Mouse (Mus musculus) spleen, adult 2 months (tissue): ENCODE data around the gene Olfr643. TPM values are rescaled to one million over a fixed set of nuclear protein-coding genes. Genes with fewer than 3 reads are reported as not detected.
"Not testable (repeated sequence)": the region's sequence is repeated elsewhere in the genome, so short reads cannot be mapped to it uniquely, and the experiment has no call there.

Source experiments
- DNase-seq, 2 experiments: peaks; one replicate each; pipeline versions ENCODE4 v3.0.0 to v3.0.0-alpha.2; 2012 to 2021; ENCODE audit warnings: low spot score in 2 of 2, low read depth in 1 of 2
- H3K27ac ChIP-seq: fragments of 200-500 bp; 2 replicates; pipeline ENCODE4 v1.5.1; 2012; ENCODE audit warnings: low read length, inconsistent platforms; ENCODE audit not compliant: insufficient read depth
- H3K27me3 ChIP-seq: fragments of 200-500 bp; 2 replicates; pipeline ENCODE4 v1.6.1; 2012; ENCODE audit warnings: mild to moderate bottlenecking, moderate library complexity, low read length, inconsistent platforms; ENCODE audit not compliant: control insufficient read depth, insufficient read depth
- H3K36me3 ChIP-seq: fragments of 200-500 bp; 2 replicates; pipeline ENCODE4 v1.6.1; 2012; ENCODE audit warnings: mild to moderate bottlenecking, low read length, inconsistent platforms; ENCODE audit not compliant: control insufficient read depth, insufficient read depth
- H3K4me1 ChIP-seq: fragments of 200-500 bp; 2 replicates; pipeline ENCODE4 v1.6.1; 2011; ENCODE audit warnings: inconsistent platforms; ENCODE audit not compliant: control insufficient read depth, insufficient read depth, insufficient read length
- H3K4me3 ChIP-seq: fragments of 200-500 bp; 2 replicates; pipeline ENCODE4 v1.5.1; 2011; ENCODE audit warnings: mild to moderate bottlenecking, inconsistent platforms; ENCODE audit not compliant: insufficient read depth, insufficient read length; ENCODE audit errors: extremely low read depth
- CTCF ChIP-seq: fragments of 200-500 bp; IDR thresholded peaks from 2 replicates; pipeline ENCODE4 v1.5.1; 2011; ENCODE audit warnings: mild to moderate bottlenecking, inconsistent platforms; ENCODE audit not compliant: insufficient read depth, insufficient read length, insufficient replicate concordance; ENCODE audit errors: extremely low read depth
- POLR2A ChIP-seq: fragments of 200-500 bp; IDR thresholded peaks from 2 replicates; pipeline ENCODE4 v1.6.1; 2011; ENCODE audit warnings: low read depth, low read length, inconsistent platforms
- WGBS: fragments of 180-500 bp; shearing (Covaris S2); methylation state at CpG from one replicate; pipeline ENCODE4 v1.1.7; 2018; 5-methylcytosine and 5-hydroxymethylcytosine counted together
- polyA plus RNA-seq: library from polyadenylated mRNA; depleted of rRNA; stranded (reverse); fragments of >200 nt; gene quantifications from 2 replicates; pipeline ENCODE4 v1.2.3, GENCODE M21; 2012; rRNA removed

The Olfr643 gene
- polyA plus RNA-seq, 1 experiment, result not detected

- no peaks in the 10 kb centered on the region for H3K27me3 ChIP-seq
- TF ChIP-seq POLR2A, result no peak
- TF ChIP-seq CTCF, result no peak
- no peak overlapping the region for H3K27ac ChIP-seq
- no peak overlapping the region for H3K4me3 ChIP-seq
- H3K36me3 ChIP-seq, result no peaks in the 10 kb centered on the region
- H3K4me1 ChIP-seq, result no peaks in the 10 kb centered on the region
- DNase-seq, result no peak
- WGBS, result 90% methylated on average over 6 of the region's 6 CpGs
These were observed 115.6 kb downstream of the Olfr643 start for GRCm38 (mm10) chr7:104021651-104022050.

- no peak overlapping the region for H3K4me3 ChIP-seq
- no peaks in the 10 kb centered on the region for H3K36me3 ChIP-seq
- H3K4me1 ChIP-seq, result no peaks in the 10 kb centered on the region
- no peak for DNase-seq
- no peaks in the 10 kb centered on the region for H3K27me3 ChIP-seq
- no peak overlapping the region for H3K27ac ChIP-seq
- no peak for TF ChIP-seq POLR2A
- TF ChIP-seq CTCF, result no peak
- 83% methylated on average over 1 of the region's 1 CpGs for WGBS
These were observed 118.3 kb downstream of the Olfr643 start for GRCm38 (mm10) chr7:104018953-104019352.

GRCm38 (mm10) chr7:104017203-104017602 lies 120.0 kb downstream of the Olfr643 start, which contains the start of gene Olfr639:
Gene Olfr639 (minus strand): TSS chr7:104017303.
- DNase-seq, result no peak
- Histone ChIP-seq H3K27ac (no peak within 1 kb of the TSS), H3K4me1 (no peaks in the 10 kb centered on the region), H3K36me3 (no peaks in the 10 kb centered on the region), H3K4me3 (no peak within 1 kb of the TSS), H3K27me3 (no peaks in the 10 kb centered on the region)
- TF ChIP-seq CTCF (no peak), POLR2A (no peak)

GRCm38 (mm10) chr7:103999124-103999523 lies 138.1 kb downstream of the Olfr643 start:
- H3K36me3 ChIP-seq, result no peaks in the 10 kb centered on the region
- no peaks in the 10 kb centered on the region for H3K27me3 ChIP-seq
- H3K4me3 ChIP-seq, result no peak overlapping the region
- H3K27ac ChIP-seq, result no peak overlapping the region
- TF ChIP-seq POLR2A (no peak), CTCF (no peak)
- H3K4me1 ChIP-seq, result no peaks in the 10 kb centered on the region
- no peak for DNase-seq

- no peaks in the 10 kb centered on the region for H3K36me3 ChIP-seq
- no peak for DNase-seq
- H3K4me1 ChIP-seq, result no peaks in the 10 kb centered on the region
- H3K27ac ChIP-seq, result no peak within 1 kb of the TSS
- no peaks in the 10 kb centered on the region for H3K27me3 ChIP-seq
- no peak for TF ChIP-seq POLR2A
- no peak for TF ChIP-seq CTCF
- no peak within 1 kb of the TSS for H3K4me3 ChIP-seq
These were observed 138.8 kb downstream of the Olfr643 start, which contains the start of gene Olfr638 for GRCm38 (mm10) chr7:103998446-103998845. Gene Olfr638 (plus strand): TSS chr7:103998746.

- 53% methylated on average over 1 of the region's 1 CpGs for WGBS
- H3K27ac ChIP-seq, result no peak overlapping the region
- DNase-seq, result no peak
- H3K27me3 ChIP-seq, result no peaks in the 10 kb centered on the region
- H3K4me1 ChIP-seq, result no peaks in the 10 kb centered on the region
- no peak overlapping the region for H3K4me3 ChIP-seq
- no peaks in the 10 kb centered on the region for H3K36me3 ChIP-seq
- TF ChIP-seq CTCF (no peak), POLR2A (no peak)
These were observed 165.4 kb downstream of the Olfr643 start for GRCm38 (mm10) chr7:103971782-103972181.

GRCm38 (mm10) chr7:103970852-103971251 lies 166.4 kb downstream of the Olfr643 start, which contains the start of gene Olfr635:
Gene Olfr635 (plus strand): TSS chr7:103971152.
- 83% methylated on average over 1 of the region's 1 CpGs for WGBS
- H3K27me3 ChIP-seq, result no peaks in the 10 kb centered on the region
- TF ChIP-seq CTCF, result no peak
- TF ChIP-seq POLR2A, result no peak
- H3K36me3 ChIP-seq, result no peaks in the 10 kb centered on the region
- no peaks in the 10 kb centered on the region for H3K4me1 ChIP-seq
- H3K27ac ChIP-seq, result no peak within 1 kb of the TSS
- no peak for DNase-seq
- no peak within 1 kb of the TSS for H3K4me3 ChIP-seq

GRCm38 (mm10) chr7:103966873-103967272 lies 170.3 kb downstream of the Olfr643 start:
- not testable (repeated sequence) for H3K27me3 ChIP-seq, H3K36me3 ChIP-seq, H3K4me1 ChIP-seq, H3K27ac ChIP-seq, H3K4me3 ChIP-seq, DNase-seq
- 96% methylated on average over 22 of the region's 22 CpGs for WGBS

Other genes starting within 250 kb of the Olfr643 start
- not detected in 2 replicates for gene Olfr64, start 242.9 kb downstream of the Olfr643 start, polyA plus RNA-seq
- not detected in 2 replicates for gene Olfr65, start 233.9 kb downstream of the Olfr643 start, polyA plus RNA-seq
- not detected in 2 replicates for gene Olfr631, start 208.6 kb downstream of the Olfr643 start, polyA plus RNA-seq
- gene Olfr632, start 203.1 kb downstream of the Olfr643 start, polyA plus RNA-seq, result not detected in 2 replicates
- not detected in 2 replicates for gene Olfr633, start 193.0 kb downstream of the Olfr643 start, polyA plus RNA-seq
- gene Olfr635, start 166.3 kb downstream of the Olfr643 start, polyA plus RNA-seq, result not detected in 2 replicates
- gene Olfr638, start 138.7 kb downstream of the Olfr643 start, polyA plus RNA-seq, result not detected in 2 replicates
- gene Olfr639, start 120.1 kb downstream of the Olfr643 start, polyA plus RNA-seq, result not detected in 2 replicates
- gene Olfr640, start 111.8 kb downstream of the Olfr643 start, polyA plus RNA-seq, result not detected in 2 replicates
- not detected in 2 replicates for gene Olfr641, start 102.0 kb downstream of the Olfr643 start, polyA plus RNA-seq
- not detected in 2 replicates for gene Olfr642, start 84.7 kb downstream of the Olfr643 start, polyA plus RNA-seq
- not detected in 2 replicates for gene 4930516K23Rik, start 76.0 kb downstream of the Olfr643 start, polyA plus RNA-seq
- not detected in 2 replicates for gene Olfr644, start 65.5 kb downstream of the Olfr643 start, polyA plus RNA-seq
- not detected in 2 replicates for gene Olfr645, start 51.9 kb downstream of the Olfr643 start, polyA plus RNA-seq
- 0.08 TPM in 1 of 2 replicates, not detected in the other for gene Olfr646, start 32.5 kb downstream of the Olfr643 start, polyA plus RNA-seq
- gene Ubqln5, start 7.6 kb downstream of the Olfr643 start, polyA plus RNA-seq, result not detected in 2 replicates
- gene Ubqln3, start 5.9 kb upstream of the Olfr643 start, polyA plus RNA-seq, result not detected in 2 replicates
- gene Ubqlnl, start 13.2 kb upstream of the Olfr643 start, polyA plus RNA-seq, result not detected in 2 replicates
- not detected in 2 replicates for gene Olfm5, start 27.4 kb upstream of the Olfr643 start, polyA plus RNA-seq
- gene Olfr648, start 46.0 kb upstream of the Olfr643 start, polyA plus RNA-seq, result not detected in 2 replicates
- gene Olfr649, start 58.6 kb upstream of the Olfr643 start, polyA plus RNA-seq, result not detected in 2 replicates
- gene Trim6, start 81.4 kb upstream of the Olfr643 start, polyA plus RNA-seq, result 0.34 and 0.36 TPM in 2 replicates
- 13.5 and 14.5 TPM in 2 replicates for gene Trim34a, start 107.1 kb upstream of the Olfr643 start, polyA plus RNA-seq
- gene Trim5, start 150.7 kb upstream of the Olfr643 start, polyA plus RNA-seq, result 1.7 and 1.8 TPM in 2 replicates
- gene Trim12a, start 178.1 kb upstream of the Olfr643 start, polyA plus RNA-seq, result 6.2 and 7.5 TPM in 2 replicates
- gene Trim34b, start 192.1 kb upstream of the Olfr643 start, polyA plus RNA-seq, result 5.7 and 6.7 TPM in 2 replicates
- 4.9 and 5.0 TPM in 2 replicates for gene Trim12c, start 216.0 kb upstream of the Olfr643 start, polyA plus RNA-seq
- gene Trim30b, start 232.5 kb upstream of the Olfr643 start, polyA plus RNA-seq, result 2.8 and 3.5 TPM in 2 replicates